Mouse (Mus musculus): ENCODE results near the gene Akap12. TPM values are rescaled to one million over a fixed set of nuclear protein-coding genes. Genes with fewer than 3 reads are reported as not detected.

Gene Akap12
- polyA plus RNA-seq, 1 experiment = 149 TPM

- no peak overlapping the region for H3K27ac ChIP-seq (ENCODE audit: insufficient read depth, low read length)
- no peak for TF ChIP-seq CTCF (IDR thresholded peaks at IDR 0.05; ENCODE audit: borderline replicate concordance, insufficient read depth, low read length)
- no peak for TF ChIP-seq POLR2A (IDR thresholded peaks at IDR 0.05; ENCODE audit: low read depth, low read length)
- no peak overlapping the region for H3K4me3 ChIP-seq (ENCODE audit: insufficient read depth, low read length)
- H3K4me1 ChIP-seq (ENCODE audit: control insufficient read depth, insufficient read depth, low read length) = no peaks in the 10 kb centered on the region
These were observed 80.9 kb downstream of the Akap12 start for GRCm38 (mm10) chr10:4347136-4347492.

- Histone ChIP-seq H3K27ac (ENCODE audit: insufficient read depth, low read length) (no peak overlapping the region), H3K4me1 (ENCODE audit: control insufficient read depth, insufficient read depth, low read length) (no peaks in the 10 kb centered on the region), H3K4me3 (ENCODE audit: insufficient read depth, low read length) (no peak overlapping the region)
- TF ChIP-seq CTCF (IDR thresholded peaks at IDR 0.05; ENCODE audit: borderline replicate concordance, insufficient read depth, low read length) = no peak
- TF ChIP-seq POLR2A (IDR thresholded peaks at IDR 0.05; ENCODE audit: low read depth, low read length) = no peak
These were observed 81.4 kb downstream of the Akap12 start for GRCm38 (mm10) chr10:4347591-4347990.

GRCm38 (mm10) chr10:4354371-4355260, 88.4 kb downstream of the Akap12 start:
- TF ChIP-seq POLR2A (IDR thresholded peaks at IDR 0.05; ENCODE audit: low read depth, low read length) (no peak), CTCF (IDR thresholded peaks at IDR 0.05; ENCODE audit: borderline replicate concordance, insufficient read depth, low read length) (no peak)
- Histone ChIP-seq H3K27ac (ENCODE audit: insufficient read depth, low read length) (no peak overlapping the region), H3K4me1 (ENCODE audit: control insufficient read depth, insufficient read depth, low read length) (no peaks in the 10 kb centered on the region; the same call in 1 of the 2 replicates), H3K4me3 (ENCODE audit: insufficient read depth, low read length) (no peak overlapping the region)

GRCm38 (mm10) chr10:4355882-4356451, 89.8 kb downstream of the Akap12 start:
- TF ChIP-seq POLR2A (IDR thresholded peaks at IDR 0.05; ENCODE audit: low read depth, low read length) (no peak), CTCF (IDR thresholded peaks at IDR 0.05; ENCODE audit: borderline replicate concordance, insufficient read depth, low read length) (no peak)
- H3K4me3 ChIP-seq (ENCODE audit: insufficient read depth, low read length) = no peak overlapping the region
- no peaks in the 10 kb centered on the region; the same call in 1 of the 2 replicates for H3K4me1 ChIP-seq (ENCODE audit: control insufficient read depth, insufficient read depth, low read length)
- no peak overlapping the region for H3K27ac ChIP-seq (ENCODE audit: insufficient read depth, low read length)

GRCm38 (mm10) chr10:4356640-4357039, 90.5 kb downstream of the Akap12 start:
- H3K27ac ChIP-seq (ENCODE audit: insufficient read depth, low read length) = no peak overlapping the region
- no peaks in the 10 kb centered on the region; the same call in 1 of the 2 replicates for H3K4me1 ChIP-seq (ENCODE audit: control insufficient read depth, insufficient read depth, low read length)
- TF ChIP-seq POLR2A (IDR thresholded peaks at IDR 0.05; ENCODE audit: low read depth, low read length) = no peak
- no peak for TF ChIP-seq CTCF (IDR thresholded peaks at IDR 0.05; ENCODE audit: borderline replicate concordance, insufficient read depth, low read length)
- H3K4me3 ChIP-seq (ENCODE audit: insufficient read depth, low read length) = no peak overlapping the region

GRCm38 (mm10) chr10:4357435-4357834, 91.3 kb downstream of the Akap12 start:
- no peak overlapping the region for H3K27ac ChIP-seq (ENCODE audit: insufficient read depth, low read length)
- no peak overlapping the region for H3K4me3 ChIP-seq (ENCODE audit: insufficient read depth, low read length)
- no peak for TF ChIP-seq POLR2A (IDR thresholded peaks at IDR 0.05; ENCODE audit: low read depth, low read length)
- TF ChIP-seq CTCF (IDR thresholded peaks at IDR 0.05; ENCODE audit: borderline replicate concordance, insufficient read depth, low read length) = no peak
- H3K4me1 ChIP-seq (ENCODE audit: control insufficient read depth, insufficient read depth, low read length) = no peaks in the 10 kb centered on the region; the same call in 1 of the 2 replicates

GRCm38 (mm10) chr10:4364618-4365017, 98.4 kb downstream of the Akap12 start:
- Histone ChIP-seq H3K4me3 (ENCODE audit: insufficient read depth, low read length) (no peak overlapping the region), H3K4me1 (ENCODE audit: control insufficient read depth, insufficient read depth, low read length) (no peaks in the 10 kb centered on the region), H3K27ac (ENCODE audit: insufficient read depth, low read length) (no peak overlapping the region)
- TF ChIP-seq CTCF (IDR thresholded peaks at IDR 0.05; ENCODE audit: borderline replicate concordance, insufficient read depth, low read length) = no peak
- no peak for TF ChIP-seq POLR2A (IDR thresholded peaks at IDR 0.05; ENCODE audit: low read depth, low read length)

- TF ChIP-seq POLR2A (IDR thresholded peaks at IDR 0.05; ENCODE audit: low read depth, low read length) (no peak), CTCF (IDR thresholded peaks at IDR 0.05; ENCODE audit: borderline replicate concordance, insufficient read depth, low read length) (no peak)
- no peaks in the 10 kb centered on the region for H3K4me1 ChIP-seq (ENCODE audit: control insufficient read depth, insufficient read depth, low read length)
- H3K27ac ChIP-seq (ENCODE audit: insufficient read depth, low read length) = no peak overlapping the region
- H3K4me3 ChIP-seq (ENCODE audit: insufficient read depth, low read length) = no peak overlapping the region
These were observed 103.9 kb downstream of the Akap12 start for GRCm38 (mm10) chr10:4370105-4370504.

GRCm38 (mm10) chr10:4372011-4372410, 105.8 kb downstream of the Akap12 start:
- H3K4me3 ChIP-seq (ENCODE audit: insufficient read depth, low read length) = no peak overlapping the region
- peaks cover 2% of the 10 kb centered on the region; the same call in 1 of the 2 replicates for H3K4me1 ChIP-seq (ENCODE audit: control insufficient read depth, insufficient read depth, low read length)
- no peak overlapping the region for H3K27ac ChIP-seq (ENCODE audit: insufficient read depth, low read length)
- TF ChIP-seq POLR2A (IDR thresholded peaks at IDR 0.05; ENCODE audit: low read depth, low read length) = no peak
- no peak for TF ChIP-seq CTCF (IDR thresholded peaks at IDR 0.05; ENCODE audit: borderline replicate concordance, insufficient read depth, low read length)

- H3K4me3 ChIP-seq (ENCODE audit: insufficient read depth, low read length) = no peak overlapping the region
- peaks cover 2% of the 10 kb centered on the region; the same call in 1 of the 2 replicates for H3K4me1 ChIP-seq (ENCODE audit: control insufficient read depth, insufficient read depth, low read length)
- TF ChIP-seq CTCF (IDR thresholded peaks at IDR 0.05; ENCODE audit: borderline replicate concordance, insufficient read depth, low read length) (no peak), POLR2A (IDR thresholded peaks at IDR 0.05; ENCODE audit: low read depth, low read length) (no peak)
- H3K27ac ChIP-seq (ENCODE audit: insufficient read depth, low read length) = no peak overlapping the region
These were observed 107.4 kb downstream of the Akap12 start for GRCm38 (mm10) chr10:4373558-4373957.

Measured in embryonic fibroblast, embryonic 13.5 days (primary cell).